Mouse (Mus musculus) limb, embryonic 14.5 days (tissue): ENCODE results near the gene Utp14b. TPM values are rescaled to one million over a fixed set of nuclear protein-coding genes. Genes with fewer than 3 reads are reported as not detected.

Source experiments
- ATAC-seq: fragments of 200-750 bp; cut with Nextera tagmentation; 2 replicates; pipeline ENCODE4 v1.8.0; 2017; ENCODE audit warnings: low read depth, moderate number of reproducible peaks, moderate TSS enrichment; ENCODE audit not compliant: low FRiP score
- DNase-seq: peaks from one replicate; pipeline ENCODE4 v3.0.0-alpha.2; 2015; ENCODE audit warnings: low spot score
- H3K27ac ChIP-seq: fragments of 300-500 bp; sonication (generic); replicated peaks from 2 replicates; pipeline ENCODE4 v1.5.1; 2014; ENCODE audit warnings: low read depth, mild to moderate bottlenecking, low read length, moderate library complexity, mixed read lengths
- H3K27me3 ChIP-seq: fragments of 300-500 bp; sonication (generic); 2 replicates; pipeline ENCODE4 v1.6.1; 2014; ENCODE audit warnings: low read length, mixed read lengths; ENCODE audit not compliant: control insufficient read depth, insufficient read depth
- H3K36me3 ChIP-seq: fragments of 300-500 bp; sonication (generic); 2 replicates; pipeline ENCODE4 v1.6.1; 2014; ENCODE audit warnings: mild to moderate bottlenecking, low read length, moderate library complexity, mixed read lengths; ENCODE audit not compliant: control insufficient read depth, insufficient read depth
- H3K4me1 ChIP-seq: fragments of 300-500 bp; sonication (generic); 2 replicates; pipeline ENCODE4 v1.6.1; 2014; ENCODE audit warnings: antibody characterized with exemption, low read length, mixed read lengths; ENCODE audit not compliant: control insufficient read depth, insufficient read depth
- H3K4me2 ChIP-seq: fragments of 300-500 bp; sonication (generic); replicated peaks from 2 replicates; pipeline ENCODE4 v1.6.1; 2014; ENCODE audit warnings: low read depth, mild to moderate bottlenecking, low read length, moderate library complexity; ENCODE audit not compliant: severe bottlenecking
- H3K4me3 ChIP-seq: fragments of 300-500 bp; sonication (generic); replicated peaks from 2 replicates; pipeline ENCODE4 v1.5.1; 2014; ENCODE audit warnings: low read length
- H3K9ac ChIP-seq: fragments of 300-500 bp; sonication (generic); 2 replicates; pipeline ENCODE4 v1.6.1; 2014; ENCODE audit warnings: mild to moderate bottlenecking, low read depth, low read length, moderate library complexity; ENCODE audit not compliant: severe bottlenecking
- H3K9me3 ChIP-seq: fragments of 300-500 bp; sonication (generic); 2 replicates; pipeline ENCODE4 v1.6.1; 2016; ENCODE audit warnings: low read length; ENCODE audit not compliant: control insufficient read depth
- POLR2A ChIP-seq: fragments of 200-500 bp; IDR thresholded peaks from 2 replicates; pipeline ENCODE4 v1.8.0; 2012; ENCODE audit warnings: inconsistent platforms, mild to moderate bottlenecking, moderate library complexity, borderline replicate concordance; ENCODE audit not compliant: insufficient read depth, insufficient read length; ENCODE audit errors: extremely low read depth
- WGBS: fragments of 180-500 bp; shearing (Covaris S2); extraction: QIAGEN DNeasy Blood & Tissue Kit; methylation state at CpG from one replicate; pipeline ENCODE4 v1.1.7; 2014; 5-methylcytosine and 5-hydroxymethylcytosine counted together
- polyA plus RNA-seq, 2 experiments: library from polyadenylated mRNA; depleted of rRNA in 1 of 2; stranded (reverse) in 1 of 2; unstranded in 1 of 2; fragments of >200 nt; fragmentation: Nextera tagmentation in 1 of 2; extraction: Ambion mirVana in 1 of 2; gene quantifications; 2 replicates each; pipeline versions ENCODE4 v1.2.1 to v1.2.3; 2012 to 2014

Gene Utp14b
- polyA plus RNA-seq, 2 experiments: 4.5 to 4.6 TPM

GRCm38 (mm10) chr1:78701740-78702139 is 43.9 kb downstream of the Utp14b start:
- TF ChIP-seq POLR2A: no peak
- WGBS: 93% methylated on average over 3 of the region's 3 CpGs
- DNase-seq: no peak
- H3K27ac ChIP-seq: no peak overlapping the region
- H3K4me1 ChIP-seq: no peaks in the 10 kb centered on the region
- no peaks in the 10 kb centered on the region for H3K9me3 ChIP-seq
- no peak for ATAC-seq
- no peak overlapping the region for H3K9ac ChIP-seq
- no peak overlapping the region for H3K4me2 ChIP-seq
- no peak overlapping the region for H3K4me3 ChIP-seq
- H3K27me3 ChIP-seq: no peaks in the 10 kb centered on the region
- peaks cover 81% of the 10 kb centered on the region for H3K36me3 ChIP-seq

GRCm38 (mm10) chr1:78702282-78702963 is 44.6 kb downstream of the Utp14b start:
- peaks cover 79% of the 10 kb centered on the region for H3K36me3 ChIP-seq
- H3K27ac ChIP-seq: no peak overlapping the region
- no peaks in the 10 kb centered on the region for H3K27me3 ChIP-seq
- TF ChIP-seq POLR2A: no peak
- ATAC-seq (no peak), DNase-seq (no peak)
- no peak overlapping the region for H3K4me3 ChIP-seq
- no peaks in the 10 kb centered on the region for H3K9me3 ChIP-seq
- 60% methylated on average over 14 of the region's 14 CpGs for WGBS
- no peak overlapping the region for H3K9ac ChIP-seq
- no peaks in the 10 kb centered on the region for H3K4me1 ChIP-seq
- H3K4me2 ChIP-seq: no peak overlapping the region

- Histone ChIP-seq H3K27me3 (no peaks in the 10 kb centered on the region), H3K4me2 (no peak overlapping the region), H3K27ac (no peak overlapping the region), H3K4me1 (no peaks in the 10 kb centered on the region), H3K4me3 (no peak overlapping the region), H3K9ac (no peak overlapping the region), H3K9me3 (no peaks in the 10 kb centered on the region), H3K36me3 (peaks cover 76% of the 10 kb centered on the region)
- 81% methylated on average over 2 of the region's 2 CpGs for WGBS
- TF ChIP-seq POLR2A: no peak
- no peak for DNase-seq
- ATAC-seq: no peak
Observed at GRCm38 (mm10) chr1:78702964-78703285, 45.1 kb downstream of the Utp14b start.

GRCm38 (mm10) chr1:78706338-78706737 is 48.5 kb downstream of the Utp14b start:
- ATAC-seq (no peak), DNase-seq (no peak)
- H3K9me3 ChIP-seq: no peaks in the 10 kb centered on the region
- 79% methylated on average over 10 of the region's 10 CpGs for WGBS
- no peaks in the 10 kb centered on the region for H3K4me1 ChIP-seq
- H3K4me3 ChIP-seq: no peak overlapping the region
- H3K27me3 ChIP-seq: no peaks in the 10 kb centered on the region
- peaks cover 49% of the 10 kb centered on the region for H3K36me3 ChIP-seq
- no peak overlapping the region for H3K4me2 ChIP-seq
- TF ChIP-seq POLR2A: no peak
- no peak overlapping the region for H3K9ac ChIP-seq
- H3K27ac ChIP-seq: no peak overlapping the region

- no peaks in the 10 kb centered on the region for H3K27me3 ChIP-seq
- no peak for TF ChIP-seq POLR2A
- no peak overlapping the region for H3K4me2 ChIP-seq
- ATAC-seq: no peak
- no peak overlapping the region for H3K9ac ChIP-seq
- WGBS: 59% methylated on average over 4 of the region's 4 CpGs
- H3K9me3 ChIP-seq: no peaks in the 10 kb centered on the region
- no peak overlapping the region for H3K4me3 ChIP-seq
- peak; percentile 15 for DNase-seq
- peaks cover 40% of the 10 kb centered on the region for H3K36me3 ChIP-seq
- no peaks in the 10 kb centered on the region for H3K4me1 ChIP-seq
- H3K27ac ChIP-seq: no peak overlapping the region
Observed at GRCm38 (mm10) chr1:78707280-78707679, 49.4 kb downstream of the Utp14b start.

GRCm38 (mm10) chr1:78710026-78710425 is 52.2 kb downstream of the Utp14b start:
- Histone ChIP-seq H3K36me3 (peaks cover 13% of the 10 kb centered on the region), H3K27ac (no peak overlapping the region), H3K9me3 (no peaks in the 10 kb centered on the region), H3K9ac (no peak overlapping the region), H3K27me3 (no peaks in the 10 kb centered on the region), H3K4me1 (no peaks in the 10 kb centered on the region), H3K4me2 (no peak overlapping the region), H3K4me3 (no peak overlapping the region)
- ATAC-seq (no peak), DNase-seq (no peak)
- no peak for TF ChIP-seq POLR2A
